Mouse (Mus musculus): ENCODE results near the gene Spindoc.

GRCm38 (mm10) chr19:7420108-7420507 is 37.3 kb upstream of the Spindoc start:
- TF ChIP-seq POLR2A (IDR thresholded peaks at IDR 0.05; ENCODE audit: borderline replicate concordance, extremely low read depth, insufficient read depth, insufficient read length, poor library complexity, severe bottlenecking), result no peak
- no peak for TF ChIP-seq CTCF (IDR thresholded peaks at IDR 0.05; ENCODE audit: borderline replicate concordance, extremely low read depth, insufficient read depth, insufficient read length)

All from brain, embryonic 14.5 days (tissue).